Mouse (Mus musculus): ENCODE data around the gene Gm42715. TPM values are rescaled to one million over a fixed set of nuclear protein-coding genes. Genes with fewer than 3 reads are reported as not detected.

The Gm42715 gene
- polyA plus RNA-seq, 1 experiment from 2014 or later = 15.4 TPM

GRCm38 (mm10) chr7:127551558-127551957 lies 32.2 kb downstream of the Gm42715 start:
- H3K27ac ChIP-seq = no peak overlapping the region
- WGBS = 91% methylated on average over 8 of the region's 8 CpGs
- no peak overlapping the region for H3K4me3 ChIP-seq

DNA sequence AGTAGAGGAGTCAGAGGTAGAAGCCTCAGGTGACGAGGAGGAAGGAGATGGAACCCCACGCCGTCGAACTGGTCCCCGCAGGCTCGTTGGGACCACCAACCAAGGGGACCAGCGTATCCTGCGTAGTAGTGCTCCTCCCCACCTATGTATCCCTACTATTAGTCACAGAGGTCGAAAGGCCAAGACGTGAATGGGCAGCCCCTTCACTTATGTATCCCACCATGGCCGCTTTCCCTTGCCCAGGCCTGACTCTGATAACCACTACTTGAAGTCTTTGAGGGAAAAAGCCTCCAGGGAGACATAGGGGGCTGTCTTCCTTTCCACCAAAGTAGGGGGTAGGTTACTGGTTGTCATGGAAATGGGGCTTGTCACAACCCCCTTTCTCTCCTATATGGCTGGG lies 41.2 kb downstream of the Gm42715 start:
- no peak overlapping the region for H3K4me3 ChIP-seq
- peaks cover 81% of the 10 kb centered on the region for H3K36me3 ChIP-seq
- H3K9ac ChIP-seq = no peak overlapping the region
- 92% methylated on average over 11 of the region's 11 CpGs for WGBS
- no peaks in the 10 kb centered on the region for H3K27me3 ChIP-seq
- 0 out of 2 replicates have a peak, but pooled peaks cover 8% of the 10 kb centered on the region for H3K4me1 ChIP-seq
- H3K4me2 ChIP-seq = no peak overlapping the region
- no peak overlapping the region for H3K27ac ChIP-seq
- ATAC-seq (ENCODE audit: borderline replicate concordance, extremely low read depth, low FRiP score, low TSS enrichment) = no peak
- no peaks in the 10 kb centered on the region for H3K9me3 ChIP-seq

More at GRCm38 (mm10) chr7:127551558-127551957, 32.2 kb downstream of the Gm42715 start:
- H3K9ac ChIP-seq = no peak overlapping the region
- H3K27me3 ChIP-seq = no peaks in the 10 kb centered on the region
- no peak overlapping the region for H3K4me2 ChIP-seq
- no peaks in the 10 kb centered on the region for H3K9me3 ChIP-seq
- no peaks in the 10 kb centered on the region for H3K4me1 ChIP-seq
- H3K36me3 ChIP-seq = peaks cover 82% of the 10 kb centered on the region
- ATAC-seq (ENCODE audit: borderline replicate concordance, extremely low read depth, low FRiP score, low TSS enrichment) = no peak

DNA sequence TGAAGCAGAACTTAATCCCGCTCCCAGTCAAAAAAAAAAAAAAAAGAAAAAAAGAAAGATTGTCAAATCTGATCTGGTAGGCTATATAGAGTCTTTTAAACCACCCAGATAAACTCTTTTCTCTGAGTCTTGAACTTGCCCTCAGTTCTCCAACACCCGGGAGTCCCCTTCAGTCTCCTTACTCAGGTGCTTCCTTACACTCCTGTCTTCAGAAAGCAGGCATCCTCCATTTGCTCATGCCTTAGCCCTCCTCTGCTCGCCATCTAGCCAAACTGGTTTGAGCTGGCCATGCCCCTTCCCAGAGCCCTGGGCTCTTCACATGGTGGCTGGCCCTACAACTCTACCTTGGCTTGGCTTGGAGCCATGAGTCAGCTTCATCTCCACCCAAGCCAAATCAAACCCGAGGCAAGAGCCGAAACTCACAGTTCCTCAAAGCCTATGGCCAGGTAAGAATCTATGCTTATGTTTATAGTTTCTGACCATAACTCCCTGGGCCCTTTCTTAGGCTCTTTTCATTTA lies 42.0 kb downstream of the Gm42715 start, which contains the start of gene Tmem265:
Gene Tmem265 (plus strand): TSS at position 51 of the 519 bp plus-strand sequence.
- WGBS = 80% methylated on average over 5 of the region's 5 CpGs
- Histone ChIP-seq H3K4me3 (no peak within 1 kb of the TSS), H3K27ac (no peak within 1 kb of the TSS), H3K9ac (no peak within 1 kb of the TSS), H3K4me2 (no peak within 1 kb of the TSS), H3K9me3 (no peaks in the 10 kb centered on the region), H3K27me3 (no peaks in the 10 kb centered on the region), H3K4me1 (0 out of 2 replicates have a peak, but pooled peaks cover 8% of the 10 kb centered on the region), H3K36me3 (peaks cover 79% of the 10 kb centered on the region)
- ATAC-seq (ENCODE audit: borderline replicate concordance, extremely low read depth, low FRiP score, low TSS enrichment) = no peak

- H3K9ac ChIP-seq = no peak overlapping the region
- no peaks in the 10 kb centered on the region for H3K9me3 ChIP-seq
- no peak overlapping the region for H3K4me2 ChIP-seq
- 64% methylated on average over 6 of the region's 6 CpGs for WGBS
- peaks cover 59% of the 10 kb centered on the region for H3K36me3 ChIP-seq
- no peak overlapping the region for H3K27ac ChIP-seq
- H3K4me3 ChIP-seq = no peak overlapping the region
- no peak for ATAC-seq (ENCODE audit: borderline replicate concordance, extremely low read depth, low FRiP score, low TSS enrichment)
- H3K27me3 ChIP-seq = no peaks in the 10 kb centered on the region
- 0 out of 2 replicates have a peak, but pooled peaks cover 8% of the 10 kb centered on the region for H3K4me1 ChIP-seq
Measured at GRCm38 (mm10) chr7:127564381-127565150, 45.2 kb downstream of the Gm42715 start.

GRCm38 (mm10) chr7:127572895-127573471 lies 53.6 kb downstream of the Gm42715 start, which contains the start of gene Phkg2:
TSS of gene Phkg2 (plus strand) at chr7:127573340.
- H3K27ac ChIP-seq = peak within 1 kb of the TSS; percentile 67
- H3K9ac ChIP-seq = peak within 1 kb of the TSS; percentile 76
- ATAC-seq (ENCODE audit: borderline replicate concordance, extremely low read depth, low FRiP score, low TSS enrichment) = peak; percentile 99
- peaks cover 13% of the 10 kb centered on the region for H3K4me1 ChIP-seq
- peak within 1 kb of the TSS; percentile 84 for H3K4me3 ChIP-seq
- peaks cover 18% of the 10 kb centered on the region for H3K36me3 ChIP-seq
- H3K4me2 ChIP-seq = peak within 1 kb of the TSS; percentile 92
- WGBS = under 1% methylated on average over 17 of the region's 17 CpGs
- no peaks in the 10 kb centered on the region for H3K9me3 ChIP-seq
- H3K27me3 ChIP-seq = no peaks in the 10 kb centered on the region

GRCm38 (mm10) chr7:127573503-127574008 lies 54.2 kb downstream of the Gm42715 start:
- no peak; the same call in 1 of the 2 replicates for ATAC-seq (ENCODE audit: borderline replicate concordance, extremely low read depth, low FRiP score, low TSS enrichment)
- H3K9ac ChIP-seq = peak overlapping the region; percentile 76
- peak overlapping the region; percentile 84 for H3K4me3 ChIP-seq
- H3K4me1 ChIP-seq = peaks cover 13% of the 10 kb centered on the region
- H3K4me2 ChIP-seq = peak overlapping the region; percentile 92
- H3K9me3 ChIP-seq = no peaks in the 10 kb centered on the region
- no peaks in the 10 kb centered on the region for H3K27me3 ChIP-seq
- H3K36me3 ChIP-seq = peaks cover 24% of the 10 kb centered on the region
- H3K27ac ChIP-seq = peak overlapping the region; percentile 56
- 2% methylated on average over 27 of the region's 28 CpGs for WGBS

- Histone ChIP-seq H3K9me3 (no peaks in the 10 kb centered on the region), H3K27me3 (no peaks in the 10 kb centered on the region), H3K9ac (peak overlapping the region; percentile 76), H3K4me3 (peak overlapping the region; percentile 84), H3K4me2 (peak overlapping the region; percentile 92), H3K36me3 (peaks cover 25% of the 10 kb centered on the region), H3K4me1 (peaks cover 13% of the 10 kb centered on the region), H3K27ac (peak overlapping the region; percentile 56; the same call in 1 of the 2 replicates)
- 17% methylated on average over 7 of the region's 7 CpGs for WGBS
- ATAC-seq (ENCODE audit: borderline replicate concordance, extremely low read depth, low FRiP score, low TSS enrichment) = no peak
Measured at GRCm38 (mm10) chr7:127574115-127574514, 54.7 kb downstream of the Gm42715 start.

DNA sequence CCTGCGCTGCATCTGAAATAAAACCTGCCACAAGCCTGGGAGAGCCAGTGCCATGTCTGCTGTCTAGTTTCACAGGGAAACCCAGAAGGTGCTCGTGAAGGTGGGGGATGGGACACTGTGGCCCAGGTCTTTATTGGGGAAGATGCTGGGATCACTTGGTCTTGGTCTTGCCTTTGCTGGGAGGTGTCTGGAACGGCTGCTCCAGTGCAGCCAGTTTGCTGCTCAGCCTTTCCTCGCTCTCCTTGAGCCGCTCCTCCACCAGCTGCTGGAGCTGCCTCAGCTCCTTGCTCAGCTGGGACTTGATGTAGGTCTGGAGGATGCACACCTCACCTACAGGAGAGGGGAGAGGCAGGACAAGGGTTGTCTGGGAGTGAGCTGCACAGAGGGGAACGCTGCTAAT lies 63.9 kb downstream of the Gm42715 start:
- Histone ChIP-seq H3K4me1 (peaks cover 9% of the 10 kb centered on the region), H3K9ac (no peak overlapping the region), H3K4me3 (no peak overlapping the region), H3K27ac (no peak overlapping the region), H3K9me3 (no peaks in the 10 kb centered on the region), H3K36me3 (peaks cover 57% of the 10 kb centered on the region), H3K27me3 (no peaks in the 10 kb centered on the region), H3K4me2 (no peak overlapping the region)
- no peak for ATAC-seq (ENCODE audit: borderline replicate concordance, extremely low read depth, low FRiP score, low TSS enrichment)
- 94% methylated on average over 6 of the region's 6 CpGs for WGBS

DNA sequence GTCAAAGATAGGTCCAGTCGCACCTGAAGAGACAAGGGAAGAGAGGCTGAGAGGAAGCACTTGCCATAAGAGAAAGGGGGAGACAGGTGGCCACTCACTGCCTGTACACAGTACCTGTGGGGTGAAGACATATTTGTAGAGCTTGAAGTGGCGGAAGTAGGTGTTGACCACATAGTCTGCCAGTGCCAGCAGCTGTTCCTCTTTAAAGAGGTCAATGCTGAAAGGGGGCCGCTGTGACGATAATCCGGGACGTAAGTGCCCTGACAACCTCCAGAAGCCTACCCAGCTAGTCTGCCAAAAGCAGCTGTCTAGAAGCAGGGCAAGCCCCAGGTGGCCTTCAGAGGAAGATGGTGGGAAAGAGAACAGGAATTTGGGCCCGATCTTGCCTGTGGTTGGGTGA lies 65.6 kb downstream of the Gm42715 start:
- peaks cover 47% of the 10 kb centered on the region for H3K36me3 ChIP-seq
- no peak overlapping the region for H3K27ac ChIP-seq
- no peaks in the 10 kb centered on the region for H3K27me3 ChIP-seq
- no peak overlapping the region for H3K9ac ChIP-seq
- no peak overlapping the region for H3K4me3 ChIP-seq
- WGBS = 81% methylated on average over 7 of the region's 7 CpGs
- H3K4me2 ChIP-seq = no peak overlapping the region
- peaks cover 17% of the 10 kb centered on the region for H3K4me1 ChIP-seq
- no peaks in the 10 kb centered on the region for H3K9me3 ChIP-seq
- no peak for ATAC-seq (ENCODE audit: borderline replicate concordance, extremely low read depth, low FRiP score, low TSS enrichment)

GRCm38 (mm10) chr7:127586149-127586548 lies 66.8 kb downstream of the Gm42715 start:
- H3K9ac ChIP-seq = no peak overlapping the region
- H3K27ac ChIP-seq = no peak overlapping the region
- 81% methylated on average over 6 of the region's 6 CpGs for WGBS
- no peak overlapping the region for H3K4me3 ChIP-seq
- peaks cover 46% of the 10 kb centered on the region for H3K36me3 ChIP-seq
- H3K4me1 ChIP-seq = peaks cover 17% of the 10 kb centered on the region
- no peak for ATAC-seq (ENCODE audit: borderline replicate concordance, extremely low read depth, low FRiP score, low TSS enrichment)
- H3K9me3 ChIP-seq = no peaks in the 10 kb centered on the region
- H3K4me2 ChIP-seq = no peak overlapping the region
- no peaks in the 10 kb centered on the region for H3K27me3 ChIP-seq

- WGBS = 41% methylated on average over 5 of the region's 5 CpGs
- no peak for ATAC-seq (ENCODE audit: borderline replicate concordance, extremely low read depth, low FRiP score, low TSS enrichment)
- peak overlapping the region; percentile 72; the same call in 1 of the 2 replicates for H3K27ac ChIP-seq
- peaks cover 48% of the 10 kb centered on the region for H3K36me3 ChIP-seq
- no peak overlapping the region; the same call in 1 of the 2 replicates for H3K9ac ChIP-seq
- H3K4me3 ChIP-seq = peak overlapping the region; percentile 65; the same call in 1 of the 2 replicates
- H3K4me2 ChIP-seq = peak overlapping the region; percentile 86
- no peaks in the 10 kb centered on the region for H3K9me3 ChIP-seq
- no peaks in the 10 kb centered on the region for H3K27me3 ChIP-seq
- H3K4me1 ChIP-seq = peaks cover 17% of the 10 kb centered on the region
Measured at GRCm38 (mm10) chr7:127587196-127587595, 67.8 kb downstream of the Gm42715 start.
